Mouse (Mus musculus) retina, postnatal 7 days (tissue): Measurements from ENCODE around the gene Zdhhc17.

Experiments used
- DNase-seq: peaks from one replicate; pipeline ENCODE4 v3.0.0-alpha.2; 2012; ENCODE audit warnings: low read depth, low spot score

Zdhhc17 gene

GRCm38 (mm10) chr10:111005611-111006488, 4.1 kb downstream of the Zdhhc17 start:
- no peak for DNase-seq

GRCm38 (mm10) chr10:111004220-111004619, 5.7 kb downstream of the Zdhhc17 start:
- no peak for DNase-seq

GRCm38 (mm10) chr10:110999201-110999600, 10.7 kb downstream of the Zdhhc17 start:
- DNase-seq, result no peak

- no peak for DNase-seq
Measured at GRCm38 (mm10) chr10:110997180-110997579, 12.8 kb downstream of the Zdhhc17 start.

- no peak for DNase-seq
Measured at GRCm38 (mm10) chr10:110994761-110995160, 15.2 kb downstream of the Zdhhc17 start.

GRCm38 (mm10) chr10:110993249-110993648, 16.7 kb downstream of the Zdhhc17 start:
- no peak for DNase-seq

GRCm38 (mm10) chr10:110992047-110992431, 17.9 kb downstream of the Zdhhc17 start:
- no peak for DNase-seq

- no peak for DNase-seq
Measured at GRCm38 (mm10) chr10:110991307-110992046, 18.5 kb downstream of the Zdhhc17 start.

GRCm38 (mm10) chr10:110989729-110990128, 20.2 kb downstream of the Zdhhc17 start:
- DNase-seq, result no peak

- DNase-seq, result no peak
Measured at GRCm38 (mm10) chr10:110986682-110987081, 23.3 kb downstream of the Zdhhc17 start.

- no peak for DNase-seq
Measured at GRCm38 (mm10) chr10:110982771-110983170, 27.2 kb downstream of the Zdhhc17 start.

GRCm38 (mm10) chr10:110980441-110980840, 29.5 kb downstream of the Zdhhc17 start:
- DNase-seq, result no peak

GRCm38 (mm10) chr10:110979431-110979830, 30.5 kb downstream of the Zdhhc17 start:
- DNase-seq, result no peak

- no peak for DNase-seq
Measured at GRCm38 (mm10) chr10:110977379-110977778, 32.6 kb downstream of the Zdhhc17 start.

- peak; percentile 28 for DNase-seq
Measured at GRCm38 (mm10) chr10:110976046-110976445, 33.9 kb downstream of the Zdhhc17 start.

- DNase-seq, result no peak
Measured at GRCm38 (mm10) chr10:110974885-110975284, 35.1 kb downstream of the Zdhhc17 start.

GRCm38 (mm10) chr10:110974463-110974862, 35.5 kb downstream of the Zdhhc17 start:
- DNase-seq, result peak; percentile 36

GRCm38 (mm10) chr10:110971998-110972397, 37.9 kb downstream of the Zdhhc17 start:
- DNase-seq, result no peak

- DNase-seq, result no peak
Measured at GRCm38 (mm10) chr10:110971483-110971882, 38.5 kb downstream of the Zdhhc17 start.

- DNase-seq, result no peak
Measured at GRCm38 (mm10) chr10:110971044-110971443, 38.9 kb downstream of the Zdhhc17 start.

GRCm38 (mm10) chr10:110962172-110962571, 47.8 kb downstream of the Zdhhc17 start:
- no peak for DNase-seq

GRCm38 (mm10) chr10:110960841-110961240, 49.1 kb downstream of the Zdhhc17 start:
- DNase-seq, result no peak

- no peak for DNase-seq
Measured at GRCm38 (mm10) chr10:110959781-110960180, 50.2 kb downstream of the Zdhhc17 start.
